Mouse (Mus musculus): Measurements from ENCODE around the gene Nipal3. TPM values are rescaled to one million over a fixed set of nuclear protein-coding genes. Genes with fewer than 3 reads are reported as not detected.

The Nipal3 gene
- polyA plus RNA-seq, 1 experiment from 2014 or later: 3.7 TPM

- Histone ChIP-seq H3K4me3 (no peak overlapping the region), H3K36me3 (no peaks in the 10 kb centered on the region), H3K4me1 (peaks cover 12% of the 10 kb centered on the region), H3K27ac (replicated peaks) (no peak overlapping the region), H3K27me3 (peaks cover under 1% of the 10 kb centered on the region), H3K4me2 (replicated peaks) (no peak overlapping the region), H3K9ac (replicated peaks) (no peak overlapping the region), H3K9me3 (no peaks in the 10 kb centered on the region)
- no peak for ATAC-seq (ENCODE audit: low FRiP score, low read depth)
- WGBS: 77% methylated on average over 8 of the region's 8 CpGs
Measured at GRCm38 (mm10) chr4:135429990-135430760, 64.7 kb downstream of the Nipal3 start.

DNA sequence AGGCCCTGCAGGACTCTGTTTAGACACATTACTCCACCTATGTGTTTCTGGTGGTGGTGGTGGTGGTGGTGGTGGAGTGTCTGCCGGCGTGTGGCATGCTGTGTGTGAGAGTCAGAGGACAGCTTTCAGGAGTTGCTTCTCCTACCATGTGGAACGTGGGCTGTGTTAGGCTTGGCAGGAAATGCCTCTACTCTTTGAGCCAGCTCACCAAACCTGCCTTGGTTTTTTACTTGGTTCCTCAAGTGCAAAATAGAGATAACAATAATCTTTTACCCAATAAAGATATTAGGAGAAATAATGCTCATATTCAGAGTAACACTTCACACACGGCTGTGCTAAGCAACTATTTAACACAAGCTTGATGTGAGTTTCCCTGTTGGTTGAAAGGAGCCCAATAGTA is 65.5 kb downstream of the Nipal3 start:
- Histone ChIP-seq H3K4me2 (replicated peaks) (no peak overlapping the region), H3K9ac (replicated peaks) (no peak overlapping the region), H3K4me3 (no peak overlapping the region), H3K4me1 (peaks cover 9% of the 10 kb centered on the region), H3K27me3 (no peaks in the 10 kb centered on the region; the same call in 1 of the 2 replicates), H3K36me3 (no peaks in the 10 kb centered on the region), H3K27ac (replicated peaks) (no peak overlapping the region), H3K9me3 (no peaks in the 10 kb centered on the region)
- no peak for ATAC-seq (ENCODE audit: low FRiP score, low read depth)
- 93% methylated on average over 4 of the region's 4 CpGs for WGBS

DNA sequence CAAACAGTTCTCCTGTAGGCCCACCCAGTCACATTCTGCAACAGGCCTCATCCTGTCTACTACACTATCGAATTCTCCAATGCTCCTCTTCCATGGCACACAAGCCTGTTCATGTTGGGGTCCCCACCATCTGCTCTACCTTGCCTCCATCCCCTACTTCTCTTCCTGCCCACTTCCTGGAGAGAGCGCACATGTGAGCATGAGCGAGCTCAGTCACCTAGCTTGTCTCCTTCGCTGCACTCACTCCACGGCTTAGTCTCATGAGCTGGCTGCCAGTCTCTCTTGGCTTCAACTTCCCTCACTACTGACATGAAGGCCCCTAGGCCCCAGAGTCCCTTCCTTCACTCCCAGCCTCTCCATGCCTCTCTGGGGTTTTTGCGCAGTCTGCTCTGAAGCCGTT is 68.3 kb downstream of the Nipal3 start:
- H3K27me3 ChIP-seq: no peaks in the 10 kb centered on the region
- H3K36me3 ChIP-seq: no peaks in the 10 kb centered on the region
- no peaks in the 10 kb centered on the region for H3K9me3 ChIP-seq
- no peak for ATAC-seq (ENCODE audit: low FRiP score, low read depth)
- no peak overlapping the region for H3K27ac ChIP-seq (replicated peaks)
- WGBS: 95% methylated on average over 7 of the region's 7 CpGs
- no peak overlapping the region for H3K4me2 ChIP-seq (replicated peaks)
- no peaks in the 10 kb centered on the region for H3K4me1 ChIP-seq
- H3K4me3 ChIP-seq: no peak overlapping the region
- no peak overlapping the region for H3K9ac ChIP-seq (replicated peaks)

DNA sequence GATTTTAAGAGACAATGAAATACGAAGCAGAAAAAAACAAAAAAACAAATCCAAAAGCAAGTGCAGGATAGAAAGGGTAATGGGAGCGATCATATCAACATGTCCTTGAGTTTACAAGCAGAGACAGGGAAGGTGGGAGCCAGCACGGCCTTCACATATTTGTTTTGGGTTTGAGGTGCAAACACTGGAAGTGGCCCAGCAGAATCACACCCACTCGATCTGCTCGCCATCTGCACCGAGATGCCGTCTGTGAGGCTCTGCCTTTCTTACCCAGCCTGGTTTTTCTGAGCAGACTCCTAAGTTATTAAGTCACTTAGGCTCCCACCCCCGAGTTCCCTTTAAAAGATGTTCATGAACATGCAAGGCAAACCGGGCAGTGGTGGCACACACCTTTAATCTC is 69.2 kb downstream of the Nipal3 start:
- WGBS: 88% methylated on average over 9 of the region's 9 CpGs
- Histone ChIP-seq H3K36me3 (0 out of 2 replicates have a peak, but pooled peaks cover 3% of the 10 kb centered on the region), H3K4me2 (replicated peaks) (no peak overlapping the region), H3K9me3 (no peaks in the 10 kb centered on the region), H3K9ac (replicated peaks) (no peak overlapping the region), H3K27ac (replicated peaks) (no peak overlapping the region), H3K4me1 (no peaks in the 10 kb centered on the region), H3K4me3 (no peak overlapping the region), H3K27me3 (no peaks in the 10 kb centered on the region)
- ATAC-seq (ENCODE audit: low FRiP score, low read depth): no peak

DNA sequence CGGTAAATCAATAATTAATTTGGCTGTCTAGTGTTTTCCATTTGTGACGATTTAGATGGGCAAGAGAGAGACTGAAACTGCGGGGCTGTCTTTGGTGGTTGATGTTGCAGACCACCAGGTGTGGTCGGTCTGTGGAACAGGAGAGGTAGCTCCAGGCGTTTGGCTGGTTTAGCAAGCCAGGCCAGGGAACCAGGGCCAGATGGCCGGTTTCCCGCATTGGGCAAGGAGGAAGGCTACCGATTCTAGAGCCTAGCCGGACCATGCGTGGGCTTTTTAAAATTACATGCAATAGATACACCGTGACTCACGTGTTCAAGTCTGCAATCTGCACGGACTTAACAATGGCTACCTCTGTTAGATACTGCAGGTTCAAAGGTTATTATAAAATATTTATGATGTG is 73.9 kb downstream of the Nipal3 start:
- no peak overlapping the region for H3K4me2 ChIP-seq (replicated peaks)
- no peaks in the 10 kb centered on the region for H3K4me1 ChIP-seq
- ATAC-seq (ENCODE audit: low FRiP score, low read depth): no peak
- WGBS: 97% methylated on average over 13 of the region's 13 CpGs
- no peak overlapping the region for H3K9ac ChIP-seq (replicated peaks)
- H3K27me3 ChIP-seq: no peaks in the 10 kb centered on the region
- no peak overlapping the region for H3K27ac ChIP-seq (replicated peaks)
- H3K9me3 ChIP-seq: no peaks in the 10 kb centered on the region
- H3K36me3 ChIP-seq: peaks cover 31% of the 10 kb centered on the region
- H3K4me3 ChIP-seq: no peak overlapping the region

GRCm38 (mm10) chr4:135420416-135420815 is 74.4 kb downstream of the Nipal3 start:
- Histone ChIP-seq H3K4me2 (replicated peaks) (no peak overlapping the region), H3K4me3 (no peak overlapping the region), H3K9me3 (no peaks in the 10 kb centered on the region), H3K36me3 (peaks cover 33% of the 10 kb centered on the region), H3K27me3 (no peaks in the 10 kb centered on the region), H3K9ac (replicated peaks) (no peak overlapping the region), H3K27ac (replicated peaks) (no peak overlapping the region), H3K4me1 (no peaks in the 10 kb centered on the region)
- no peak for ATAC-seq (ENCODE audit: low FRiP score, low read depth)
- WGBS: 82% methylated on average over 11 of the region's 11 CpGs

DNA sequence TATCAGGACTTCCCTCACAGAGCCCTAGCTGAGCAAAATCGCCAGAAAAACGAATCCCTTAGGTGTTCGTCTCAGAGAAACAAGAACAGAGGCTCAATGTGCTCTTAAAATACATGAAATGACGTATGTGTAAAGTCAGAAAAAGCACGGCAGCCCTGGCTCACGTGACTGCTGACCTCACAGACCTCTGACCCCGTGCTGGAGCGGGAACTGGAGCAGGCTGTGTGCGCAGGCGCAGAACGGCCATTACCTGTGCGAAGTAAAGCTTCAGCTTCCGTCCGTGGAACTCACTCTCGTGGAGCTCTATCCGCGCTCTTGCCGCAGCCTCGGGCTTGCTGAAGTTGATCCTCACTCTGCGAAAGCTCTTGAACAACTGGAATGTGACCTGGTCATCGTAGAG is 74.8 kb downstream of the Nipal3 start:
- Histone ChIP-seq H3K27me3 (no peaks in the 10 kb centered on the region), H3K4me1 (no peaks in the 10 kb centered on the region), H3K36me3 (peaks cover 37% of the 10 kb centered on the region), H3K4me3 (no peak overlapping the region), H3K9ac (replicated peaks) (no peak overlapping the region), H3K9me3 (no peaks in the 10 kb centered on the region), H3K4me2 (replicated peaks) (no peak overlapping the region), H3K27ac (replicated peaks) (no peak overlapping the region)
- 91% methylated on average over 21 of the region's 21 CpGs for WGBS
- no peak for ATAC-seq (ENCODE audit: low FRiP score, low read depth)

GRCm38 (mm10) chr4:135416367-135416766 is 78.5 kb downstream of the Nipal3 start:
- 94% methylated on average over 21 of the region's 21 CpGs for WGBS
- Histone ChIP-seq H3K4me2 (replicated peaks) (no peak overlapping the region), H3K36me3 (peaks cover 38% of the 10 kb centered on the region), H3K27ac (replicated peaks) (no peak overlapping the region), H3K4me3 (no peak overlapping the region), H3K9me3 (no peaks in the 10 kb centered on the region), H3K9ac (replicated peaks) (no peak overlapping the region), H3K4me1 (no peaks in the 10 kb centered on the region), H3K27me3 (0 out of 2 replicates have a peak, but pooled peaks cover 5% of the 10 kb centered on the region)
- no peak for ATAC-seq (ENCODE audit: low FRiP score, low read depth)

GRCm38 (mm10) chr4:135413491-135413890 is 81.3 kb downstream of the Nipal3 start:
- 85% methylated on average over 8 of the region's 8 CpGs for WGBS
- no peak overlapping the region for H3K27ac ChIP-seq (replicated peaks)
- H3K4me3 ChIP-seq: no peak overlapping the region
- no peaks in the 10 kb centered on the region for H3K4me1 ChIP-seq
- no peak overlapping the region for H3K9ac ChIP-seq (replicated peaks)
- no peak overlapping the region for H3K4me2 ChIP-seq (replicated peaks)
- peaks cover 21% of the 10 kb centered on the region for H3K36me3 ChIP-seq
- H3K27me3 ChIP-seq: 0 out of 2 replicates have a peak, but pooled peaks cover 5% of the 10 kb centered on the region
- no peaks in the 10 kb centered on the region for H3K9me3 ChIP-seq
- ATAC-seq (ENCODE audit: low FRiP score, low read depth): no peak

GRCm38 (mm10) chr4:135411633-135412032 is 83.2 kb downstream of the Nipal3 start:
- no peaks in the 10 kb centered on the region for H3K4me1 ChIP-seq
- H3K9me3 ChIP-seq: no peaks in the 10 kb centered on the region
- H3K4me2 ChIP-seq (replicated peaks): no peak overlapping the region
- no peak overlapping the region for H3K27ac ChIP-seq (replicated peaks)
- 0 out of 2 replicates have a peak, but pooled peaks cover 12% of the 10 kb centered on the region for H3K36me3 ChIP-seq
- ATAC-seq (ENCODE audit: low FRiP score, low read depth): no peak
- no peak overlapping the region for H3K9ac ChIP-seq (replicated peaks)
- WGBS: 42% methylated on average over 4 of the region's 4 CpGs
- no peak overlapping the region for H3K4me3 ChIP-seq
- H3K27me3 ChIP-seq: 0 out of 2 replicates have a peak, but pooled peaks cover 5% of the 10 kb centered on the region

- Histone ChIP-seq H3K9ac (replicated peaks) (no peak overlapping the region), H3K4me3 (no peak overlapping the region), H3K27ac (replicated peaks) (no peak overlapping the region), H3K9me3 (no peaks in the 10 kb centered on the region), H3K36me3 (no peaks in the 10 kb centered on the region), H3K4me1 (no peaks in the 10 kb centered on the region), H3K4me2 (replicated peaks) (no peak overlapping the region), H3K27me3 (no peaks in the 10 kb centered on the region)
- no peak for ATAC-seq (ENCODE audit: low FRiP score, low read depth)
- WGBS: 74% methylated on average over 5 of the region's 5 CpGs
Measured at GRCm38 (mm10) chr4:135406180-135406579, 88.7 kb downstream of the Nipal3 start.

GRCm38 (mm10) chr4:135404916-135405315 is 89.9 kb downstream of the Nipal3 start:
- Histone ChIP-seq H3K4me1 (no peaks in the 10 kb centered on the region), H3K9me3 (no peaks in the 10 kb centered on the region), H3K4me3 (no peak overlapping the region), H3K9ac (replicated peaks) (no peak overlapping the region), H3K4me2 (replicated peaks) (no peak overlapping the region), H3K27me3 (peaks cover 8% of the 10 kb centered on the region; the same call in 1 of the 2 replicates), H3K27ac (replicated peaks) (no peak overlapping the region), H3K36me3 (no peaks in the 10 kb centered on the region)
- ATAC-seq (ENCODE audit: low FRiP score, low read depth): no peak
- 88% methylated on average over 2 of the region's 2 CpGs for WGBS

DNA sequence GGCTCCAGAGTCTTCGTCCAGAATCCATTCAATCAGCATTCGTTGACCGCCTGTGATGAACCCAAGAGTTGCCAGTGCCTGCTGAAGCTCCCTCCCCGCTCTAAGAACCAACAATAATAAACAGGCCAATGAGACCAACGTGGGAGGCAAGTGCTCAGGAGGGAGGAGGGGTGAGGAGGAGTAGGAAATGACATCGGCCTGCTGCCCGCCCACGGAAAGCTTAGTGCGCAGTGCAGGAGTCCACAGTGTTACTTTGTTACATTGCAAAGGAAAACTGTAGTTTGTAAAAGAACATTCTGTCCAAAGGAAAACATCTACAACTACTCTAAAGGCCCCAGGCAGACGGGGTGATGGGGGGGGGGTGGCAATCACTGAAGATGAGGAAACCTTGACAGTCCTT is 90.8 kb downstream of the Nipal3 start:
- Histone ChIP-seq H3K4me1 (no peaks in the 10 kb centered on the region), H3K9ac (replicated peaks) (no peak overlapping the region), H3K9me3 (no peaks in the 10 kb centered on the region), H3K27me3 (peaks cover 15% of the 10 kb centered on the region), H3K27ac (replicated peaks) (no peak overlapping the region), H3K36me3 (no peaks in the 10 kb centered on the region), H3K4me3 (no peak overlapping the region), H3K4me2 (replicated peaks) (no peak overlapping the region)
- 80% methylated on average over 10 of the region's 10 CpGs for WGBS
- no peak for ATAC-seq (ENCODE audit: low FRiP score, low read depth)

All from midbrain, embryonic 12.5 days (tissue).